Mouse (Mus musculus): ENCODE data around the gene Klrc3.
"Not testable (repeated sequence)": the region's sequence is repeated elsewhere in the genome, so short reads cannot be mapped to it uniquely, and the experiment has no call there.

Gene Klrc3

GRCm38 (mm10) chr6:129643237-129643636 lies at the start of gene Klrc3:
Gene Klrc3, minus strand, starts transcription at chr6:129643337.
- not testable (repeated sequence) for DNase-seq (ENCODE audit: extremely low read depth, low read depth)

GRCm38 (mm10) chr6:129691436-129691835 lies 48.3 kb upstream of the Klrc3 start:
- not testable (repeated sequence) for DNase-seq (ENCODE audit: extremely low read depth, low read depth)

GRCm38 (mm10) chr6:129680379-129680778 lies 37.2 kb upstream of the Klrc3 start:
- peak; percentile 16 for DNase-seq (ENCODE audit: extremely low read depth, low read depth)

GRCm38 (mm10) chr6:129678873-129679272 lies 35.7 kb upstream of the Klrc3 start, which contains the start of gene Klrc1:
Gene Klrc1, minus strand, starts transcription at chr6:129678973.
- no peak for DNase-seq (ENCODE audit: extremely low read depth, low read depth)

GRCm38 (mm10) chr6:129661301-129661700 lies 18.2 kb upstream of the Klrc3 start:
- DNase-seq (ENCODE audit: extremely low read depth, low read depth), result not testable (repeated sequence)

- not testable (repeated sequence) for DNase-seq (ENCODE audit: extremely low read depth, low read depth)
Measured at GRCm38 (mm10) chr6:129660589-129660988, 17.5 kb upstream of the Klrc3 start, which contains the start of gene Klrc2. Gene Klrc2, minus strand, starts transcription at chr6:129660689.

GRCm38 (mm10) chr6:129644054-129644453 lies 917 bp upstream of the Klrc3 start:
- DNase-seq (ENCODE audit: extremely low read depth, low read depth), result not testable (repeated sequence)

GRCm38 (mm10) chr6:129631046-129631445 lies 12.1 kb downstream of the Klrc3 start:
- DNase-seq (ENCODE audit: extremely low read depth, low read depth), result not testable (repeated sequence)

GRCm38 (mm10) chr6:129623735-129624134 lies 19.4 kb downstream of the Klrc3 start, which contains the start of gene Klrk1:
Gene Klrk1, minus strand, starts transcription at chr6:129623864.
- no peak for DNase-seq (ENCODE audit: extremely low read depth, low read depth)

GRCm38 (mm10) chr6:129608372-129608771 lies 34.8 kb downstream of the Klrc3 start:
- DNase-seq (ENCODE audit: extremely low read depth, low read depth), result no peak

- DNase-seq (ENCODE audit: extremely low read depth, low read depth), result peak; percentile 21
Measured at GRCm38 (mm10) chr6:129591508-129591907, 51.6 kb downstream of the Klrc3 start, which contains the start of gene Klrd1. Gene Klrd1, plus strand, starts transcription at chr6:129591782.
